Mouse (Mus musculus) G1E-ER4 (cell line): ENCODE measurements at regions not wholly inside any gene's neighbourhood (a gene's known extent, or its start where the extent isn't known, plus 50 kb on each side); places are given as distances from the start of the nearest gene placed in this dataset.

Experiments used
- GATA1 ChIP-seq: IDR thresholded peaks from one replicate; pipeline ENCODE4 v1.8.0; 2012; ENCODE audit warnings: low read length, inconsistent platforms

- TF ChIP-seq GATA1, result no peak
Observed at GRCm38 (mm10) chr8:78119682-78120081, 93.4 kb upstream of the Ttc29 start.

- no peak for TF ChIP-seq GATA1
Observed at GRCm38 (mm10) chr8:78124248-78124647, 88.8 kb upstream of the Ttc29 start.

GRCm38 (mm10) chr8:78127852-78128251 lies 85.2 kb upstream of the Ttc29 start:
- TF ChIP-seq GATA1, result no peak

GRCm38 (mm10) chr8:78129061-78129460 lies 84.0 kb upstream of the Ttc29 start:
- no peak for TF ChIP-seq GATA1

- TF ChIP-seq GATA1, result no peak
Observed at GRCm38 (mm10) chr8:78147170-78147569, 65.9 kb upstream of the Ttc29 start.

GRCm38 (mm10) chr8:78148006-78148405 lies 65.1 kb upstream of the Ttc29 start:
- no peak for TF ChIP-seq GATA1

GRCm38 (mm10) chr8:78154873-78155272 lies 58.2 kb upstream of the Ttc29 start:
- no peak for TF ChIP-seq GATA1

- no peak for TF ChIP-seq GATA1
Observed at GRCm38 (mm10) chr8:78162046-78162445, 51.1 kb upstream of the Ttc29 start.

GRCm38 (mm10) chr8:78162763-78163508 lies 50.2 kb upstream of the Ttc29 start:
- TF ChIP-seq GATA1, result no peak
